Mouse (Mus musculus): ENCODE results near the gene 9230102O04Rik.

Gene 9230102O04Rik

DNA sequence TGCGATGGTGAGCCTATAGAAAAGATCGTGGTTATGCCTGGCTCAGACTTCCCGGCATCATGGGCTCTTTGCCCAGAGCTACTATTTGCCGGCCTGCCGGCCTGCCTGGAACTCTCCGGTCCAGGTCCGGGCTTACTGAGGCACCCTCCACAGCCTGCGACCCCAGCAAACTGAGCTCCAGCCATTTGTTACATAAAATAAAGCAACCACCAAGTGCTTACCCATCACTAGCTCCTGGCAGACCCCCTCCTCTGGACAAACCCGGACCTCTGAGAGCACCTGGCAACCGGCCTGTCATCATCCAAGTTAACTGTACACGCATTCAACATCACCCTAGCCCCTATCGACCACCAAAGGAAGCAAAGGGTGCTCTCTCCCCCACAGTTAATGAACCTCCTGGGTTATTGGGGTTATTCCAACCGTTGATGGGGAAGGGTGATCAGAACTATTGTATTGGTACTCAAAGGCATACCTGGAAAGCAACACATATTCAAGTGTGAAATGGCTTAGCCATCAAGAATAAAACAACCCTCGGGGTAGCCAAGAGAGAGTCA, 4.0 kb downstream of the 9230102O04Rik start:
- DNase-seq (ENCODE audit: low spot score in 2 of 2): no peak

GRCm38 (mm10) chr2:9884533-9885216, 4.7 kb downstream of the 9230102O04Rik start:
- DNase-seq (ENCODE audit: low spot score in 2 of 2): no peak

DNA sequence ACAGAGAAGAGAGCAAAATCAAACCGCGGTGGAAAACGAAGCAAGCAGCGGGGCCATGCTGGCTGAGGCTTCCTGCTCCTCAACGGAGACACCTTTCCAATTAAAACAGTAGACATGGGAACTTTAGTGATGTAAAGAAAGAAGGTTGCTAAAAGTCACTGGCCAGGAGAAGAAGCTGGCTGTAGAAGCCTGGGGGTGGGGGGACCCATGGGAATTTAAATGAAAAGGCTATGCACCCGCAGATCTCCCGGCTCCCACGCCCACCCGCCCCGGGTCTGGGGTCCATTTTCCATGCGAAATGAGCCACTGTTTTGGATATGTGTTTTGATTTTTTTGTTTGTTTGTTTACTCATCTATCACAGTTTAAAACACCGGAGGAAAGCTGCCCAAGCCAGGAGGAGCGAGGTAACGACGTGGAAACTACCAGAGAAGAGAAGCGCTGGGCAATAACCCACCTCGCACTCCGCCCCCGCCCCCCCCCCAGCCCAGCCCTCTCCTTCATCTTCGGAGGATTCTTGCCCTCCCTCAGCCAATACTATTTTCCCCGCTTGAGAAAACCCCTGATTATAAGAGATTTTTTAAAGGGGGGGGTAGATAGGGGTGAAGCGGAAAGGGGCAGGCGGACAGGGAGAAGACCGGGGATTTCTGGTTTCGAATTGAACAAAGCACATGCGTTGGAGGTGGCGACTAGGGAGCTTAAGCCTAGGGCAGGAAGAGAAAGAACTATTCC, 5.4 kb downstream of the 9230102O04Rik start:
- DNase-seq (ENCODE audit: low spot score in 2 of 2): no peak

DNA sequence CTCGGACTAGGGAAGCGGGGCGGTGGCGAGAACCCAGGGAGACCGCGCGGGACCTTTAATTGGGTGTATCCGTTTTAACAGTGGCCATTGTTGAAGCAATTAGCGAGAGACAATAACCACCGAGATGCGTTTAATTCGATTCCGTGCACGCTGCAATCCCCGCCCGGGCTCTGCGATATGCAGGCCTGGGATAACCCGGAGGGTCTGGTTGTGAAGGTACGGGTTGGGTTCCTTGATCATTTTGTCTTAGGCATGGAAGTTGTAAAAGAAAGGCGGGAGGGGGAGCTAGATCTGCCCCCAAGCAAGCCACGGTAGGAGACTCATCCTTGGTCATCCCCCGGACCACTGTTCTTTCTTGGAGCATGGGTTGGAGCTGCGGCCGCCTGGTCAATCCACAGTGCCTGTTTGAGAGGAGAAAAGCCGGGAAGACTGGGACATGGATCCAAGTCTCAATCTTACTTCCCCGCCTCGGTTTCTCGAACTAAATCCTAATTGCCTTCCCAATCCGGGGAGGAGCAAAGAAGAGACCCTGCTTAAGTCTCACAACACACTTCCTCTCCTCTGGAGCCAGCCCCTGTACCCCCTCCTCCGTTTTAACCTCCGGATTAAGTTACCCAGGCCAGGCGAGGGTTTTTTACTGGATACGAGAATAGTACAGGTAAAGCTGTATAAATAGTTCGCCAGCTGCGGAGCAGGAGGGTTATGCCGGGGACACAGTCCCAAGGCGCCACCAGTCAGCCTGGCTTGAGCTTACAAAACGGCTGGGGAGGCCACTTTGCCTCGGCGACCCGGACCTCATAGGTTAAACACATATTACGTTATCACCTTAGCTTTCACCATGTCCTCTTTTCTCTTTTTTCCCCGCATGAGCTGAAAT, 6.2 kb downstream of the 9230102O04Rik start:
- DNase-seq (ENCODE audit: low spot score in 2 of 2): no peak

GRCm38 (mm10) chr2:9882371-9882925, 6.9 kb downstream of the 9230102O04Rik start:
- DNase-seq (ENCODE audit: low spot score in 2 of 2): no peak

GRCm38 (mm10) chr2:9881611-9882023, 7.7 kb downstream of the 9230102O04Rik start:
- DNase-seq (ENCODE audit: low spot score in 2 of 2): no peak

DNA sequence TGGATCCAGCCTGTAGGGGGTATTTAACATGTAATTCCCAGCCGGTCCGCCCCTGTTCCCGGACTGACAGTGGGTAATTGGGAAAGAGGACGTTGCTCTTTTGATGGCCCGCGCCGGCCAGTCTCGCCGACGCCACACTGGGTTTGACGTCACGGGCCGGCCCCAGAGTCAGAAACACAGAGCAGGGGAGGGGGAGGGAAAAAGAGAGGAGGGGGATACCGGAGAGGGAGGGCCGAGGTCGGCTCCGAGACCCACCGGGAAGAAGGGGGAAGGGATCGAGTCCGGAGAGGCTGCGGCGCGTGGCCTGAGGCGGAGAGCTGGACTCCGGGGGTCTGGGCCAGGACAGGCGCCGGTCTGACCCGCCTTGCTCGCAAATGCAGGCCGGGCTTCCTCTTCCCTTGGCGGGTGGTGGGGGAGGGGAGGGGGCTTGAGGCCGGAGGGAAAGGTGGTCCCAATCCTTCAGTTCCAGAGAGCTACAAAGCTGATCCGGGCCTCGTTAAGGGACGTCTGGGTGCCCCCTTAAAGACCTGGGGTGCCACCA, 8.2 kb downstream of the 9230102O04Rik start, which contains the start of gene 4930412O13Rik:
Gene 4930412O13Rik (plus strand): TSS at position 202 of the 541 bp plus-strand sequence.
- no peak for DNase-seq (ENCODE audit: low spot score in 2 of 2)

DNA sequence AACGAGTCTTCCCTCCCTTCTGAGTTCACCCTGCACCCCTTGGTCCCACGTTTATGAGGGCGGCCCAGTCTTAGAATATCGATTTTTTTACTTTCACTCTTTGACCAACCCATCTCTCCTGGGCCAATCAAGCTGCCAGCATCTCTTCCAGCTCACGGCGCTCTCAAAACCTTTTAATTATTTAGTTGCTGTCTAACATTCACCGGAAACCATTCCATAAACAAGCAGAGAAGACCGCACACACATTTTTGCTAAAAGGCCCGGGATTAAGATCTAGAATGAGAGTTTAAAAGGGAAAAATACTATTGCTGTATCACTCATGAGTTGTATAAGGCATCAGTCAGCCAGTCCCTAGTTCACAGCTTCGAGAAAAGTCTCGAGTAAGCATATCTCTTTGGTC, 9.1 kb downstream of the 9230102O04Rik start:
- no peak for DNase-seq (ENCODE audit: low spot score in 2 of 2)

DNA sequence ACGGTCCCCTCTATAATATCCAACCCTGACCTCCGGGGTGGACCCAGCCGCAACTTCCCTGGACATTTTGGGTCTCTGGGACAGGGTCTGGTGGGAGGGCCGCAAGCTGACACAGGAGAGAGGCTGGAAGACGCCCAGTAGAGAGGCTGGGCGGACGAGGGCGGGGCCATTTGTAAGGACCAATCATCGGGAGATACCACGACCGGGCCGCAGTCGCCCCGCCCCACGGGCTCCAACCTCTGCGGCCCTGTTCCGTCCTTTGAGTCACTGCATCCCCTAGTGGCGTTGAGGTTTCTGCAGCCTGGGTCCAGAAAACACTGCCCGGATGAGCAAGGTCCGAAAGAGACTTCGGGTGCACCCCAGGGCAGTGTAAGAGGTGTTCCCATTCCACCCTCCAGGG, 9.8 kb downstream of the 9230102O04Rik start:
- DNase-seq (ENCODE audit: low spot score in 2 of 2): peak; percentile 64 to 72

DNA sequence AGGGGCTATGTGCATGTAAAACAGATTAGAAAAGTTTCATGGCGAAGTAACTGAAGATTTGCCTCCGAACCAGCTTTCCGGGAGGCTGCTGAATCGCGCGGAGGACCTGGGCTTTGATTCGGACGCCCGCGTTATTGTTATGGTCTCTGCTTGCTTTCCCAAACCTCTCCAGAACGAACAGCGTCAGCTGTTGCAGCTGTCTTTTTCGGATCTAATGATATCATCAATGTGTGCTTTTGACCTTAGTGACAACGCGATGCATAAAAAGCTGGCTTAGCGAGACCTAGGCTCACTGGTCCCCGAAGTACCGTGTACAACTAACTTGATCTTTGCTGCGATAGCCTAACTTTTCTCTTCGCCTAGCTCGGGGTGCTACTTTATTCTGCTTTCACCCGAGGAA, 10.2 kb downstream of the 9230102O04Rik start:
- no peak for DNase-seq (ENCODE audit: low spot score in 2 of 2)

DNA sequence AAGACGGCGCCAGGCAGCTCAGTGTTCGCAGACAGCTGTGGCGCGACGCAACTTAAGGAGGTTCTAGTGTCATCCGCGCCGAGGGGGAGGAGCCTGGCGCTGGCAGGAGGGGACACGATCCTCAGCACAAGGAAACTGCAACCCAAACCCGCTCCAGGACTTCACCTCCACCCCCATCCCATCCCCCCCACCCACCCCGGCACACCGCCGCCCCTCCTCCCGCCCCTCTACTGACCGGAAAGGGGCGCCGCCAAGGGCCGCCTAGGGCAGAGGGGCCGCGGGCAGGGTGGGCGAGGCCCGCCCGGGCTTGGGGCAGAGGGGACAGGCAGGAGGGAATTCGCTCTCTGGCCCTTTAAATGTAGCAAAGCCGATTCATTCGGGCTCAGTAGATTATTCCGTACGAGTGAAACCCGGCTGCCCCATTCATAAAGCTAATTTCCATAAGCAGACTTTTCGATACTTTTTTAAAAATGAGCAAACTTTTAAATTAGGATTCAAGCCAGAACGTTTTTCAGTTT, 10.7 kb downstream of the 9230102O04Rik start:
- no peak for DNase-seq (ENCODE audit: low spot score in 2 of 2)

DNA sequence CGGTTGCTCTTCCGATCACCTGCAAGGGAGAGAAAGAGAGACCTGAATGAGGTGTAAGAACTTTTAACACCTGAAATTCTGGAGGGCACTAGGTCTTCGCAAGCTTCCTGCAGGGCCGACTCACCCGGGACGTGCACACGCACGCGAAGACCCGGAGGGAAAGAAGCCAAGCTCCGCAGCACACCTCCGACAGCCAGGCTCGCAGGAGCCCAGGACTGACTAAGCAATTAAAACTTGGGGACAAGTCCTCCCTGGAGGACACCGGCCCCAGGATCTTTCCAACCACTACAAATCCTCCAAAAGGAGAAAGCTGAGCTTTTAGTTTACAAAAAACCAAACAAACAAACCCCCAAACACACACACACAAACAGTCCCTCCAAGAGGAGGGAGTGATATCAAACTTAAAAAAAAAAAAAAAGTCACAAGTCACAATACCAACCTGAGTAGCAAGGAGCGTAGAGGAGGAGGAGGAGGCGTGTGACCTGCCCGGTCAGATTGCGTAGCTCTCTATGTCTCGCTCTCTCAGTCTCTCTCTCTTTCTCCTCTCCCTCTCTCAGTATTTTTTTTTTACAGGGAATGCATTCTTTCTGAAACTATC, 11.3 kb downstream of the 9230102O04Rik start:
- no peak for DNase-seq (ENCODE audit: low spot score in 2 of 2)

- DNase-seq (ENCODE audit: low spot score in 2 of 2): no peak
These were observed 12.0 kb downstream of the 9230102O04Rik start for GRCm38 (mm10) chr2:9877326-9877690.

DNA sequence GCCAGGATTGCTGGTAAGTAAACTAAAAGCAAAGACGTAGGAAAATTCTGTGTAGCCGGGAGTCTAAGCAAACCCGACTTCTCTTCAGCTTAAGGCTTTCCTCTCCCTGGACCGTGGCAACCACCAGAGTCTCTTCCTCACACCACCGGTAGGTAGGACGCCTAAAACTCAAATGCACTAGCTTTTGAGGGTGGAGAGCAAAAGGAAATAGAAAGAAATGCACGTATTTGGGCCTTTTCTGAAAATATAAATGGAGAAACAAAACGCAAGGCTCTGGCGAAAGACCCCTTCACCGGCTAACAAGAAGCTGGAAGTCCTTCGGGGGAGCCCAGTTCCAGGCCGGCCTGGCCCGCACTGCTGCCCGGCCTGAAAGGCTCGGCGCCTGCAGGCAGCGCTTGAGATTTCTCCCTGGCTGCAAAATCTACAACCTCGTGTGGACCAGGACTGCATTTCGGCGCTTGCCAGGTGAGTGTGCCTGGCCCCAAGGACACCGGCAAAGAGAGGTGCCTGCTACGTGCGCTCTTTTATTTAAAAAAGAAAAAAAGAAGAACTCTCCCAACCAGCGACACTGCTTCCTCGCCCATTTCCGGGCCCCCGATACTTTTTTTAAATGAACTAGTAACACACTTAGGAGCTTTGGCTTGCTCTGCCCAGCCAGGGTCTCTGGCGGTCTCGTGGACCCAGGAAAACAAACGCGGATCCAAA, 12.6 kb downstream of the 9230102O04Rik start:
- no peak for DNase-seq (ENCODE audit: low spot score in 2 of 2)

GRCm38 (mm10) chr2:9875676-9876357, 13.5 kb downstream of the 9230102O04Rik start:
- no peak for DNase-seq (ENCODE audit: low spot score in 2 of 2)

- DNase-seq (ENCODE audit: low spot score in 2 of 2): no peak
These were observed 14.1 kb downstream of the 9230102O04Rik start for GRCm38 (mm10) chr2:9875220-9875619.

GRCm38 (mm10) chr2:9874467-9875219, 14.7 kb downstream of the 9230102O04Rik start:
- no peak for DNase-seq (ENCODE audit: low spot score in 2 of 2)

- no peak for DNase-seq (ENCODE audit: low spot score in 2 of 2)
These were observed 15.6 kb downstream of the 9230102O04Rik start for GRCm38 (mm10) chr2:9873757-9874156.

DNA sequence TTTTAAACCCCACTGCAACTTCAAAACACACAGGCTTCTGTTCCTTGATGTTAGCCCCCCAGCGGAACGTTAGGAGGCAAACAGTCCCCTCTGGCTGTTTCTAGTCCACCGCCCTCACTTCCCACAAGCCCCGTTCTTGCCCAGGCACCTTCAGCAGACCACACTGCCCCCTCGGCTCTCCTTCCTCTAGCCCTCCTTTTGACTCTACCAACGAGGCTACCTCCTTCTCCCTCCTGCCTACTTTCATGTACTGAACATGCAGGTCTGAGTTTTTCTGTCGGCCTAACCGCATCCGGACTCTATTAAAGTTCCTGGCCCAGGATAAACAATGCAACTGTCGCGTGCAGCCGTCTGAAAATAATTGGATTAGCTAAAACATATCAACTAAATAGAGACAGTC, 16.7 kb downstream of the 9230102O04Rik start:
- DNase-seq (ENCODE audit: low spot score in 2 of 2): no peak
